Mouse (Mus musculus) stomach, postnatal 0 days (tissue): Measurements from ENCODE around the gene Gli2. TPM values are rescaled to one million over a fixed set of nuclear protein-coding genes. Genes with fewer than 3 reads are reported as not detected.

Experiments
- ATAC-seq: fragments of 200-750 bp; cut with Nextera tagmentation; 2 replicates; pipeline ENCODE4 v1.8.0; 2017; ENCODE audit not compliant: low FRiP score, low TSS enrichment
- DNase-seq: peaks from one replicate; pipeline ENCODE4 v3.0.0-alpha.2; 2016; ENCODE audit warnings: low spot score
- H3K27ac ChIP-seq: fragments of 300-500 bp; sonication (generic); replicated peaks from 2 replicates; pipeline ENCODE4 v1.5.1; 2014; ENCODE audit warnings: mild to moderate bottlenecking, control low read depth
- H3K27me3 ChIP-seq: fragments of 300-500 bp; sonication (generic); 2 replicates; pipeline ENCODE4 v1.6.1; 2014; ENCODE audit warnings: low read length; ENCODE audit not compliant: control insufficient read depth, insufficient read depth
- H3K36me3 ChIP-seq: fragments of 300-500 bp; sonication (generic); 2 replicates; pipeline ENCODE4 v1.6.1; 2014; ENCODE audit warnings: low read length, mixed read lengths; ENCODE audit not compliant: control insufficient read depth, insufficient read depth
- H3K4me1 ChIP-seq: fragments of 300-500 bp; sonication (generic); replicated peaks from 2 replicates; pipeline ENCODE4 v1.6.1; 2014; ENCODE audit warnings: antibody characterized with exemption; ENCODE audit not compliant: control insufficient read depth, insufficient read depth
- H3K4me2 ChIP-seq: fragments of 300-500 bp; sonication (generic); replicated peaks from 2 replicates; pipeline ENCODE4 v1.6.1; 2014; ENCODE audit warnings: low read depth, mild to moderate bottlenecking, control low read depth, moderate library complexity
- H3K4me3 ChIP-seq: fragments of 300-500 bp; sonication (generic); 2 replicates; pipeline ENCODE4 v1.5.1; 2014; ENCODE audit warnings: low read depth, low read length, control low read depth
- H3K9ac ChIP-seq: fragments of 300-500 bp; sonication (generic); 2 replicates; pipeline ENCODE4 v1.6.1; 2014; ENCODE audit warnings: mild to moderate bottlenecking, low read length, control low read depth, mixed read lengths
- H3K9me3 ChIP-seq: fragments of 300-500 bp; sonication (generic); 2 replicates; pipeline ENCODE4 v1.6.1; 2016; ENCODE audit warnings: low read length; ENCODE audit not compliant: control insufficient read depth
- CTCF ChIP-seq: IDR thresholded peaks from 2 replicates; pipeline ENCODE4 v1.5.1; 2016; ENCODE audit warnings: antibody characterized with exemption, low read depth, mild to moderate bottlenecking, moderate library complexity
- EP300 ChIP-seq: optimal IDR thresholded peaks from 2 replicates; pipeline ENCODE3; 2016; ENCODE audit warnings: antibody characterized with exemption
- WGBS: fragments of 180-500 bp; shearing (Covaris S2); extraction: QIAGEN DNeasy Blood & Tissue Kit; methylation state at CpG from one replicate; pipeline ENCODE4 v1.1.7; 2014; 5-methylcytosine and 5-hydroxymethylcytosine counted together
- polyA plus RNA-seq: library from polyadenylated mRNA; unstranded; fragments of >200 nt; fragmentation: Nextera tagmentation; extraction: Ambion mirVana; gene quantifications from 2 replicates; pipeline ENCODE4 v1.2.1, GENCODE M21; 2015

The Gli2 gene
- polyA plus RNA-seq, 1 experiment from 2014 or later, result 2.0 TPM

- no peak overlapping the region for H3K4me3 ChIP-seq
- H3K4me2 ChIP-seq, result no peak overlapping the region
- no peak for TF ChIP-seq EP300
- TF ChIP-seq CTCF, result no peak
- H3K36me3 ChIP-seq, result no peaks in the 10 kb centered on the region
- peak; percentile 62 for ATAC-seq
- DNase-seq, result no peak
- H3K9ac ChIP-seq, result no peak overlapping the region
- H3K4me1 ChIP-seq, result peaks cover 5% of the 10 kb centered on the region; the same call in 1 of the 2 replicates
- no peaks in the 10 kb centered on the region for H3K27me3 ChIP-seq
- no peaks in the 10 kb centered on the region for H3K9me3 ChIP-seq
- 10% methylated on average over 5 of the region's 5 CpGs for WGBS
- H3K27ac ChIP-seq, result peak overlapping the region; percentile 88
Observed at GRCm38 (mm10) chr1:118982805-118983211, 70.6 kb downstream of the Gli2 start.

GRCm38 (mm10) chr1:118981943-118982804 lies 71.2 kb downstream of the Gli2 start:
- ATAC-seq, result peak; percentile 78
- H3K4me2 ChIP-seq, result peak overlapping the region; percentile 46
- TF ChIP-seq EP300 (no peak), CTCF (no peak)
- H3K27me3 ChIP-seq, result no peaks in the 10 kb centered on the region
- peak overlapping the region; percentile 36; the same call in 1 of the 2 replicates for H3K9ac ChIP-seq
- H3K36me3 ChIP-seq, result no peaks in the 10 kb centered on the region
- WGBS, result 19% methylated on average over 16 of the region's 16 CpGs
- H3K27ac ChIP-seq, result peak overlapping the region; percentile 88
- peak; percentile 77 for DNase-seq
- H3K9me3 ChIP-seq, result no peaks in the 10 kb centered on the region
- H3K4me3 ChIP-seq, result peak overlapping the region; percentile 29
- peaks cover 5% of the 10 kb centered on the region; the same call in 1 of the 2 replicates for H3K4me1 ChIP-seq

- H3K4me2 ChIP-seq, result peak overlapping the region; percentile 46; the same call in 1 of the 2 replicates
- no peak overlapping the region for H3K4me3 ChIP-seq
- no peaks in the 10 kb centered on the region for H3K27me3 ChIP-seq
- DNase-seq (no peak), ATAC-seq (no peak)
- peak overlapping the region; percentile 27; the same call in 1 of the 2 replicates for H3K9ac ChIP-seq
- 45% methylated on average over 7 of the region's 7 CpGs for WGBS
- peak overlapping the region; percentile 88 for H3K27ac ChIP-seq
- no peak for TF ChIP-seq EP300
- no peak for TF ChIP-seq CTCF
- H3K9me3 ChIP-seq, result no peaks in the 10 kb centered on the region
- no peaks in the 10 kb centered on the region for H3K36me3 ChIP-seq
- peaks cover 8% of the 10 kb centered on the region; the same call in 1 of the 2 replicates for H3K4me1 ChIP-seq
Observed at GRCm38 (mm10) chr1:118980636-118981035, 72.8 kb downstream of the Gli2 start.

- H3K4me3 ChIP-seq, result no peak overlapping the region
- no peaks in the 10 kb centered on the region for H3K27me3 ChIP-seq
- no peak for TF ChIP-seq CTCF
- H3K4me1 ChIP-seq, result peaks cover 3% of the 10 kb centered on the region; the same call in 1 of the 2 replicates
- peak overlapping the region; percentile 56 for H3K27ac ChIP-seq
- H3K9me3 ChIP-seq, result no peaks in the 10 kb centered on the region
- ATAC-seq, result peak; percentile 84
- no peak overlapping the region for H3K9ac ChIP-seq
- WGBS, result 26% methylated on average over 9 of the region's 9 CpGs
- H3K36me3 ChIP-seq, result no peaks in the 10 kb centered on the region
- H3K4me2 ChIP-seq, result no peak overlapping the region
- DNase-seq, result peak; percentile 79
Observed at GRCm38 (mm10) chr1:118976596-118976995, 76.8 kb downstream of the Gli2 start.

GRCm38 (mm10) chr1:118975376-118975775 lies 78.0 kb downstream of the Gli2 start:
- Histone ChIP-seq H3K36me3 (no peaks in the 10 kb centered on the region), H3K4me1 (peaks cover 3% of the 10 kb centered on the region; the same call in 1 of the 2 replicates), H3K27ac (no peak overlapping the region), H3K9me3 (no peaks in the 10 kb centered on the region), H3K4me3 (no peak overlapping the region), H3K9ac (no peak overlapping the region), H3K27me3 (no peaks in the 10 kb centered on the region), H3K4me2 (no peak overlapping the region)
- ATAC-seq (peak; percentile 88), DNase-seq (peak; percentile 34)
- WGBS, result 64% methylated on average over 3 of the region's 3 CpGs
- no peak for TF ChIP-seq EP300

- TF ChIP-seq EP300 (no peak), CTCF (peak; percentile 34)
- Histone ChIP-seq H3K36me3 (no peaks in the 10 kb centered on the region), H3K9me3 (no peaks in the 10 kb centered on the region)
Observed at GRCm38 (mm10) chr1:118970068-118970467, 83.4 kb downstream of the Gli2 start.

More at GRCm38 (mm10) chr1:118970068-118970467, 83.4 kb downstream of the Gli2 start:
- DNase-seq (no peak), ATAC-seq (no peak)
- whole genome bisulfite sequencing, result 95% methylated on average over 3 of the region's 3 CpGs
- H3K4me1 ChIP-seq, result no peaks in the 10 kb centered on the region
- H3K9ac ChIP-seq, result no peak overlapping the region
- H3K27me3 ChIP-seq, result no peaks in the 10 kb centered on the region
- H3K4me3 ChIP-seq, result no peak overlapping the region
- H3K4me2 ChIP-seq, result no peak overlapping the region
- no peak overlapping the region for H3K27ac ChIP-seq
